Mouse (Mus musculus): ENCODE results near the gene Olfr1287.

Gene Olfr1287

GRCm38 (mm10) chr2:111448842-111449241 lies at the start of gene Olfr1287:
TSS of gene Olfr1287 (plus strand) at chr2:111449142.
- no peak for DNase-seq

GRCm38 (mm10) chr2:111422931-111423330 lies 26.0 kb upstream of the Olfr1287 start, which contains the start of gene Olfr1286:
TSS of gene Olfr1286 (minus strand) at chr2:111423115.
- no peak for DNase-seq

- DNase-seq: no peak
These were observed 24.9 kb downstream of the Olfr1287 start, which contains the start of gene Olfr1288 for GRCm38 (mm10) chr2:111473801-111474200. TSS of gene Olfr1288 (plus strand) at chr2:111474101.

- no peak for DNase-seq
These were observed 31.6 kb downstream of the Olfr1287 start, which contains the start of gene Olfr1289 for GRCm38 (mm10) chr2:111480519-111480918. TSS of gene Olfr1289 (plus strand) at chr2:111480819.

GRCm38 (mm10) chr2:111493729-111494128 lies 44.8 kb downstream of the Olfr1287 start, which contains the start of gene Olfr1290:
TSS of gene Olfr1290 (minus strand) at chr2:111493829.
- no peak for DNase-seq

- DNase-seq: no peak
These were observed 47.9 kb downstream of the Olfr1287 start, which contains the start of gene Olfr1291-ps1 for GRCm38 (mm10) chr2:111496880-111497279. TSS of gene Olfr1291-ps1 (plus strand) at chr2:111497180.

Data from lung, adult 18-20 months (tissue).